Mouse (Mus musculus) thymus, adult 2 months (tissue): ENCODE measurements around the gene Serpinb6a.

Experiments used
- CTCF ChIP-seq: fragments of 200-500 bp; IDR thresholded peaks from 2 replicates; pipeline ENCODE4 v1.5.1; 2012; ENCODE audit warnings: mild to moderate bottlenecking, control low read depth, low read length, moderate library complexity, borderline replicate concordance; ENCODE audit not compliant: control insufficient read depth, poor library complexity, insufficient read depth; ENCODE audit errors: extremely low read depth
- POLR2A ChIP-seq: fragments of 200-500 bp; IDR thresholded peaks from 2 replicates; pipeline ENCODE4 v1.6.1; 2012; ENCODE audit warnings: mild to moderate bottlenecking, low read length, control low read depth, moderate library complexity; ENCODE audit not compliant: control insufficient read depth, poor library complexity, insufficient read depth; ENCODE audit errors: extremely low read depth

DNA sequence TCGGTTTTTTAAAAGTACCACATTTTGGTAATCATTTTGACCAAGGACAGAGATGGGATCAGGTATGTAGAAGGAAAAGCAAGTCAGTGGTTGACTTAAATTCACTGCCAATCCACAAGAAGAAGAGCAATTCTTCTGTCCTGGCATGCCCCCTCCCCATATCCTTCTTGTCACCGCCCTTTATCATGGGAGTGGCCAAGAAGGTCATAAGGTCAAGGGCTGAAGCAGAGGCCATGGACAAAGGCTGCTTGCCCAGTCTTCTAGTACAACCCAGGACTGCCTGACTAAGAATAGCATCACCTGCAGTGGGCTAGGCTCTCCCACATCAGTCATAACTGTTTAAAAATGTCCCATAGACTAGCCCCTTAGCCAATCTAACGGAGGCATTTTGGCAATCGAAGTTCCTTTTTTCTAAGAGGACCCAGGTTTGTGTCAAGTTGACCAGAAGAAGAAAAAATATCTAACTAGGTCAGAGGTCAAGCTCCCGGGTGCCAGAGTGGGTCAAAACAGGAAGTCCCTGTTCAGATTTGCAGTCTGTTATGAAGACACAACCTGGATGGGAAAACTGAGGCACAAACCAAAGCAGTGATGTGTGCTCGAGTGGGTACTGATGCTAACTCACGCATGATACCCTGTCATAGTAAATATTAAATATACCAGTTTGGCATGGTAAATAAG, 41.3 kb upstream of the Serpinb6a start:
- no peak for TF ChIP-seq POLR2A
- TF ChIP-seq CTCF: no peak
